Mouse (Mus musculus) liver, embryonic 14.5 days (tissue): ENCODE measurements at regions not wholly inside any gene's neighbourhood (a gene's known extent, or its start where the extent isn't known, plus 50 kb on each side); places are given as distances from the start of the nearest gene placed in this dataset.

ENCODE experiments used
- CTCF ChIP-seq: IDR thresholded peaks from 2 replicates; pipeline ENCODE4 v1.5.1; 2016; ENCODE audit warnings: antibody characterized with exemption, low read depth, control low read depth
- EP300 ChIP-seq: IDR thresholded peaks from 2 replicates; pipeline ENCODE4 v1.6.1; 2016; ENCODE audit warnings: antibody characterized with exemption, low read depth

DNA sequence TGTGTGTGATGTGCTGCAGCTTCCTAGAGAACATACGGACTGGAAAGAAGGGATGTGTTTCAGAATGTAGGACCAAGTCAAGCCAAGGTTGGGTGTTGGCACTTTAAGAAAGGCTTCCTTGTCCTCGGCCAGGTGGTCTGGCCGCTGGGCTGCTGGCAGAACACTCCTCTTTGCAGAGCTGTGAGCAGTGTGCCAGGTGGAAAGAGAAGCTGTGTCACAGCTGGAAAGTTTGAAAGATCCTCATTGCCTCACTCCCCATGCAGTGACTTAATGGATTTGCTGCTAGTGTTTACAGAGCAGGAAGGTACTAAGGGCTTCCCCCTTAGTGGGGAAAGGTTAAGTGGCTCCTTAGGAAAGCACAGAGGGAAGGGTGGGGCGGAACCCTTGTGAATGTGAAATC lies 269.2 kb upstream of the Ptger4 start:
- TF ChIP-seq CTCF (no peak), EP300 (no peak)
